Mouse (Mus musculus) MEL (cell line): ENCODE data around the gene Smyd3. TPM values are rescaled to one million over a fixed set of nuclear protein-coding genes. Genes with fewer than 3 reads are reported as not detected.
A peak's percentile ranks its signal among the peaks of the same experiment; 100 is the strongest.

ENCODE experiments used
- DNase-seq: peaks from one replicate; pipeline ENCODE4 v3.0.0; 2011; ENCODE audit warnings: low read depth, low spot score
- H3K27ac ChIP-seq: 2 replicates; pipeline ENCODE4 v1.5.1; 2012; ENCODE audit warnings: low read depth, mild to moderate bottlenecking, control low read depth, low read length, moderate library complexity; ENCODE audit not compliant: control insufficient read depth
- H3K27me3 ChIP-seq, 2 experiments: fragments of 150-350 bp in 1 of 2; sonication (generic) in 1 of 2; 2 replicates each; pipeline ENCODE4 v1.6.1; 2012; ENCODE audit warnings: low read length in 2 of 2, mild to moderate bottlenecking in 2 of 2, improper control_type of control experiment in 1 of 2, moderate library complexity in 1 of 2; ENCODE audit not compliant: insufficient read depth in 2 of 2, control insufficient read depth in 1 of 2
- H3K36me3 ChIP-seq, 2 experiments: 2 replicates each; pipeline ENCODE4 v1.6.1; 2012 to 2014; ENCODE audit warnings: low read length in 2 of 2, improper control_type of control experiment in 1 of 2, inconsistent platforms in 1 of 2, mild to moderate bottlenecking in 1 of 2; ENCODE audit not compliant: insufficient read depth in 2 of 2, control insufficient read depth in 1 of 2
- H3K4me1 ChIP-seq, 2 experiments: fragments of 150-350 bp in 1 of 2; sonication (generic) in 1 of 2; 2 replicates each; pipeline ENCODE4 v1.6.1; 2012; ENCODE audit warnings: low read length in 2 of 2, improper control_type of control experiment in 1 of 2, mild to moderate bottlenecking in 1 of 2; ENCODE audit not compliant: insufficient read depth in 2 of 2, control insufficient read depth in 1 of 2
- H3K4me3 ChIP-seq, 2 experiments: fragments of 150-350 bp in 1 of 2; sonication (generic) in 1 of 2; 2 replicates each; pipeline ENCODE4 v1.5.1; 2012; ENCODE audit warnings: low read depth in 2 of 2, low read length in 2 of 2, mild to moderate bottlenecking in 2 of 2, moderate library complexity in 2 of 2, control low read depth in 1 of 2, improper control_type of control experiment in 1 of 2; ENCODE audit not compliant: control insufficient read depth in 1 of 2, insufficient read depth in 1 of 2
- H3K79me2 ChIP-seq: 2 replicates; pipeline ENCODE4 v1.6.1; 2012; ENCODE audit warnings: mild to moderate bottlenecking, low read length, moderate library complexity; ENCODE audit not compliant: control insufficient read depth, poor library complexity, insufficient read depth
- H3K9ac ChIP-seq: 2 replicates; pipeline ENCODE4 v1.6.1; 2012; ENCODE audit warnings: low read depth, mild to moderate bottlenecking, control low read depth, low read length, moderate library complexity; ENCODE audit not compliant: control insufficient read depth, poor library complexity, severe bottlenecking
- H3K9me3 ChIP-seq: fragments of 150-350 bp; sonication (generic); replicated peaks from 2 replicates; pipeline ENCODE4 v1.6.1; 2012; ENCODE audit warnings: mild to moderate bottlenecking, low read length, improper control_type of control experiment, moderate library complexity; ENCODE audit not compliant: insufficient read depth
- BHLHE40 ChIP-seq: IDR thresholded peaks from 2 replicates; pipeline ENCODE4 v1.6.1; 2012; ENCODE audit warnings: low read depth, mild to moderate bottlenecking, inconsistent platforms, low read length, improper control_type of control experiment, borderline replicate concordance
- CTCF ChIP-seq, 3 experiments: IDR thresholded peaks in 2 of 3; conservative IDR thresholded peaks in 1 of 3; 2 replicates each; pipeline ENCODE4 v1.5.1; 2011 to 2012; ENCODE audit warnings: low read length in 3 of 3, low read depth in 2 of 3, mild to moderate bottlenecking in 2 of 3, improper control_type of control experiment in 1 of 3, inconsistent platforms in 1 of 3, mixed read lengths in 1 of 3, moderate library complexity in 1 of 3; ENCODE audit not compliant: control insufficient read depth in 1 of 3, insufficient read depth in 1 of 3, poor library complexity in 1 of 3, severe bottlenecking in 1 of 3
- ELF1 ChIP-seq: IDR thresholded peaks from 2 replicates; pipeline ENCODE4 v1.6.1; 2014; ENCODE audit warnings: low read depth, mild to moderate bottlenecking, inconsistent platforms, low read length, improper control_type of control experiment, moderate library complexity
- EP300 ChIP-seq, 2 experiments: IDR thresholded peaks; 2 replicates each; pipeline ENCODE4 v1.6.1; 2011; ENCODE audit warnings: improper control_type of control experiment in 2 of 2, low read length in 2 of 2, low read depth in 1 of 2, mild to moderate bottlenecking in 1 of 2
- MAFK ChIP-seq: IDR thresholded peaks from 2 replicates; pipeline ENCODE4 v1.6.1; 2011; ENCODE audit warnings: low read depth, mild to moderate bottlenecking, low read length, improper control_type of control experiment, borderline replicate concordance
- MEF2A ChIP-seq: IDR thresholded peaks from 2 replicates; pipeline ENCODE4 v1.6.1; 2014; ENCODE audit warnings: low read depth, mild to moderate bottlenecking, inconsistent platforms, low read length, improper control_type of control experiment; ENCODE audit not compliant: poor library complexity, insufficient replicate concordance, severe bottlenecking; ENCODE audit errors: extremely low read depth
- MXI1 ChIP-seq: IDR thresholded peaks from 2 replicates; pipeline ENCODE4 v1.6.1; 2011; ENCODE audit warnings: mild to moderate bottlenecking, low read depth, low read length, improper control_type of control experiment
- MYC ChIP-seq: IDR thresholded peaks from 2 replicates; pipeline ENCODE4 v1.6.1; 2011; ENCODE audit warnings: low read depth, mild to moderate bottlenecking, low read length, improper control_type of control experiment, moderate library complexity
- POLR2AphosphoS5 ChIP-seq: IDR thresholded peaks from 2 replicates; pipeline ENCODE4 v1.6.1; 2012; ENCODE audit warnings: low read depth, borderline replicate concordance, mild to moderate bottlenecking, inconsistent platforms, low read length, moderate library complexity, mixed read lengths
- RAD21 ChIP-seq: IDR thresholded peaks from 2 replicates; pipeline ENCODE4 v1.6.1; 2011; ENCODE audit warnings: mild to moderate bottlenecking, low read depth, low read length, improper control_type of control experiment
- USF2 ChIP-seq, 2 experiments: IDR thresholded peaks; 2 replicates each; pipeline ENCODE4 v1.6.1; 2011 to 2012; ENCODE audit warnings: improper control_type of control experiment in 2 of 2, low read length in 2 of 2, borderline replicate concordance in 1 of 2, inconsistent platforms in 1 of 2, low read depth in 1 of 2, mild to moderate bottlenecking in 1 of 2; ENCODE audit not compliant: insufficient read depth in 1 of 2
- ZKSCAN1 ChIP-seq: IDR thresholded peaks from 2 replicates; pipeline ENCODE4 v1.6.1; 2012; ENCODE audit warnings: low read depth, mild to moderate bottlenecking, inconsistent platforms, low read length, improper control_type of control experiment, moderate library complexity
- ZMIZ1 ChIP-seq: IDR thresholded peaks from 2 replicates; pipeline ENCODE4 v1.6.1; 2012; ENCODE audit warnings: low read depth, mild to moderate bottlenecking, inconsistent platforms, low read length, improper control_type of control experiment, moderate library complexity
- polyA plus RNA-seq, 2 experiments: library from polyadenylated mRNA; stranded (reverse) in 1 of 2; unstranded in 1 of 2; fragments of >175 nt in 1 of 2; fragments of >200 nt in 1 of 2; gene quantifications; 2 replicates each; pipeline versions ENCODE4 v1.2.1 to v1.2.4; 2012; ENCODE audit warnings: low replicate concordance in 2 of 2, low read depth in 1 of 2; ENCODE audit not compliant: insufficient read length in 2 of 2, insufficient read depth in 1 of 2, missing spikeins in 1 of 2
- total RNA-seq: library from RNA; depleted of rRNA; stranded (reverse); fragments of 300-350 nt; gene quantifications from 2 replicates; pipeline ENCODE4 v1.2.3, GENCODE M21; 2012

The Smyd3 gene
- total and polyA plus RNA-seq, 3 experiments, result 13.3 to 18.2 TPM; not detected in 1

GRCm38 (mm10) chr1:179326262-179326964 is 191.4 kb downstream of the Smyd3 start:
- no peaks in the 10 kb centered on the region for H3K79me2 ChIP-seq
- H3K9me3 ChIP-seq, result no peaks in the 10 kb centered on the region
- no peak overlapping the region for H3K9ac ChIP-seq
- no peaks in the 10 kb centered on the region for H3K27me3 ChIP-seq
- H3K27ac ChIP-seq, result no peak overlapping the region
- H3K4me1 ChIP-seq, result no peaks in the 10 kb centered on the region
- no peak overlapping the region for H3K4me3 ChIP-seq
- peak; percentile 54 for DNase-seq
- H3K36me3 ChIP-seq, result no peaks in the 10 kb centered on the region
- TF ChIP-seq ZKSCAN1, result no peak
- TF ChIP-seq MEF2A, result no peak
- TF ChIP-seq EP300 (IDR thresholded peaks at IDR 0.05; ENCODE audit: low read depth in 1 of 2, low read length in 2 of 2), result no peak
- no peak for TF ChIP-seq MYC
- TF ChIP-seq ZMIZ1, result no peak
- TF ChIP-seq RAD21, result no peak
- TF ChIP-seq BHLHE40, result no peak
- no peak for TF ChIP-seq MXI1
- no peak for TF ChIP-seq MAFK
- TF ChIP-seq POLR2AphosphoS5, result no peak
- TF ChIP-seq ELF1, result no peak

GRCm38 (mm10) chr1:179324271-179324670 is 193.6 kb downstream of the Smyd3 start:
- no peaks in the 10 kb centered on the region for H3K79me2 ChIP-seq
- DNase-seq, result no peak
- H3K9ac ChIP-seq, result no peak overlapping the region
- TF ChIP-seq BHLHE40 (no peak), ZMIZ1 (no peak), CTCF (IDR thresholded peaks at IDR 0.05 in 2 of 3, conservative IDR thresholded peaks at IDR 0.05 in 1 of 3; ENCODE audit: control insufficient read depth in 1 of 3, insufficient read depth in 1 of 3, low read depth in 2 of 3, low read length in 3 of 3, poor library complexity in 1 of 3, severe bottlenecking in 1 of 3) (no peak), RAD21 (no peak), ZKSCAN1 (no peak), USF2 (IDR thresholded peaks at IDR 0.05; ENCODE audit: borderline replicate concordance in 1 of 2, insufficient read depth in 1 of 2, low read depth in 1 of 2, low read length in 2 of 2) (no peak)
- no peak overlapping the region for H3K27ac ChIP-seq
- no peaks in the 10 kb centered on the region for H3K9me3 ChIP-seq
- H3K27me3 ChIP-seq, result no peaks in the 10 kb centered on the region
- H3K4me1 ChIP-seq, result no peaks in the 10 kb centered on the region
- H3K36me3 ChIP-seq, result no peaks in the 10 kb centered on the region
- H3K4me3 ChIP-seq, result no peak overlapping the region
